Mouse (Mus musculus): ENCODE data around the gene Slc25a29. TPM values are rescaled to one million over a fixed set of nuclear protein-coding genes. Genes with fewer than 3 reads are reported as not detected.

The Slc25a29 gene
- total RNA-seq, 2 experiments from 2014 or later, result 0.71 to 1.8 TPM

- ATAC-seq (replicated peaks; ENCODE audit: poor library complexity), result no peak
Observed at GRCm38 (mm10) chr12:108834786-108835185, 897 bp downstream of the Slc25a29 start.

- no peak for ATAC-seq (replicated peaks; ENCODE audit: poor library complexity)
Observed at GRCm38 (mm10) chr12:108834337-108834736, 1.3 kb downstream of the Slc25a29 start.

GRCm38 (mm10) chr12:108833408-108833807 is 2.3 kb downstream of the Slc25a29 start:
- no peak for ATAC-seq (replicated peaks; ENCODE audit: poor library complexity)

- ATAC-seq (replicated peaks; ENCODE audit: poor library complexity), result no peak
Observed at GRCm38 (mm10) chr12:108832851-108833250, 2.8 kb downstream of the Slc25a29 start.

- ATAC-seq (replicated peaks; ENCODE audit: poor library complexity), result peak; percentile 62
Observed at GRCm38 (mm10) chr12:108831966-108832643, 3.6 kb downstream of the Slc25a29 start.

- ATAC-seq (replicated peaks; ENCODE audit: poor library complexity), result no peak
Observed at GRCm38 (mm10) chr12:108830358-108830757, 5.3 kb downstream of the Slc25a29 start.

GRCm38 (mm10) chr12:108829636-108830035 is 6.0 kb downstream of the Slc25a29 start:
- ATAC-seq (replicated peaks; ENCODE audit: poor library complexity), result no peak

GRCm38 (mm10) chr12:108827641-108828040 is 8.0 kb downstream of the Slc25a29 start:
- ATAC-seq (replicated peaks; ENCODE audit: poor library complexity), result no peak

GRCm38 (mm10) chr12:108826958-108827535 is 8.6 kb downstream of the Slc25a29 start:
- no peak for ATAC-seq (replicated peaks; ENCODE audit: poor library complexity)

GRCm38 (mm10) chr12:108826282-108826957 is 9.3 kb downstream of the Slc25a29 start:
- no peak for ATAC-seq (replicated peaks; ENCODE audit: poor library complexity)

GRCm38 (mm10) chr12:108825561-108826224 is 10.0 kb downstream of the Slc25a29 start:
- no peak for ATAC-seq (replicated peaks; ENCODE audit: poor library complexity)

GRCm38 (mm10) chr12:108824225-108824874 is 11.3 kb downstream of the Slc25a29 start:
- no peak for ATAC-seq (replicated peaks; ENCODE audit: poor library complexity)

GRCm38 (mm10) chr12:108823036-108823435 is 12.6 kb downstream of the Slc25a29 start:
- ATAC-seq (replicated peaks; ENCODE audit: poor library complexity), result no peak

- ATAC-seq (replicated peaks; ENCODE audit: poor library complexity), result no peak
Observed at GRCm38 (mm10) chr12:108820461-108820860, 15.2 kb downstream of the Slc25a29 start.

GRCm38 (mm10) chr12:108816569-108816968 is 19.1 kb downstream of the Slc25a29 start:
- no peak for ATAC-seq (replicated peaks; ENCODE audit: poor library complexity)

GRCm38 (mm10) chr12:108814470-108814869 is 21.2 kb downstream of the Slc25a29 start:
- no peak for ATAC-seq (replicated peaks; ENCODE audit: poor library complexity)

GRCm38 (mm10) chr12:108812463-108812862 is 23.2 kb downstream of the Slc25a29 start:
- no peak for ATAC-seq (replicated peaks; ENCODE audit: poor library complexity)

GRCm38 (mm10) chr12:108811133-108811532 is 24.6 kb downstream of the Slc25a29 start:
- ATAC-seq (replicated peaks; ENCODE audit: poor library complexity), result peak; percentile 68

GRCm38 (mm10) chr12:108810309-108810708 is 25.4 kb downstream of the Slc25a29 start:
- ATAC-seq (replicated peaks; ENCODE audit: poor library complexity), result peak; percentile 59

- peak; percentile 19 for ATAC-seq (replicated peaks; ENCODE audit: poor library complexity)
Observed at GRCm38 (mm10) chr12:108809771-108810170, 25.9 kb downstream of the Slc25a29 start.

- no peak for ATAC-seq (replicated peaks; ENCODE audit: poor library complexity)
Observed at GRCm38 (mm10) chr12:108808465-108808864, 27.2 kb downstream of the Slc25a29 start.
